Mouse (Mus musculus): ENCODE data around the gene Pom121l2. TPM values are rescaled to one million over a fixed set of nuclear protein-coding genes. Genes with fewer than 3 reads are reported as not detected.

Gene Pom121l2
- polyA plus RNA-seq, 1 experiment from 2014 or later = not detected

DNA sequence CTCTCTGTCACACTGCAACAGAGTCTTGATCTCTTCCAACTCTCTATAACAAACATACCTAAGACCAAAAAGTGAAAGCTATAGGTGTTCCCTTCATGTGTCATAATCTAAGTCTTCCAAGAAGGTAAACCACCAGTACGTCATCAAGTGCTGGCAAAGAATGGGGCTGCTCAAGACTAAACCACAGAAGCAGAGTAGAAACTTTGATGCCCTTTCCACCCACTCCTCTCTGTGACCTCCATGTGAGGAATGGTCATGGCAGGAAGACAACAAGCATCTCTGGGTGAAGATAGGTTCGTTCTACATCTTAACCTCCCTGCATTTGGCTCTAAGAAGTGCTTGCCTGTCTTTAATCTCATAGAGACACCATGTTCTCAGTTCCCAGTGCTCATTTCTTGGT, 3.5 kb downstream of the Pom121l2 start:
- Histone ChIP-seq H3K4me3 (replicated peaks; ENCODE audit: low read length) (no peak overlapping the region), H3K9me3 (ENCODE audit: control insufficient read depth, low read length) (no peaks in the 10 kb centered on the region), H3K27me3 (replicated peaks; ENCODE audit: control insufficient read depth, insufficient read depth, low read length) (peaks cover 23% of the 10 kb centered on the region), H3K9ac (replicated peaks; ENCODE audit: low read depth, low read length) (no peak overlapping the region), H3K27ac (ENCODE audit: low read length) (no peak overlapping the region), H3K36me3 (ENCODE audit: control insufficient read depth, insufficient read depth) (no peaks in the 10 kb centered on the region), H3K4me1 (replicated peaks; ENCODE audit: control insufficient read depth, insufficient read depth, low read length) (peaks cover 10% of the 10 kb centered on the region), H3K4me2 (ENCODE audit: low read length) (no peak overlapping the region)
- 80% methylated on average over 2 of the region's 2 CpGs for WGBS
- ATAC-seq = no peak

DNA sequence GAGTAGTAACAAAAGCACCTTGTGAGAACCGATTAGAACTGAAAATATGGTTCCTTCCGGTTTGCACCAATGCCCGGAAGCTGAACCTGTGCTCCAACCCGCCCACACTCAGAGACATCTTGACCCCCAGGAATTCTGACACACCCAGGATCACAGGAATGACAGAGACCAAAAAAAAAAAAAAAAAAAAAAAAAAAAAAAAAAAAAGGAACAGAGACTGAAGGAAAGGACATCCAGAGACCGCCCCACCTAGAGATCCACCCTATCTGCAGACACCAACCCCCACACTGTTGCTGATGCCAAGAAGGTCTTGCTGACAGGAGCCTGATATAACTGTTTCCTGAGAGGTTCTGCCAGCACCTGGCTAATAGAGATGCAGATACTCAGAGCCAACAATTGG, 11.6 kb downstream of the Pom121l2 start:
- Histone ChIP-seq H3K27ac (ENCODE audit: low read length) (no peak overlapping the region), H3K36me3 (ENCODE audit: control insufficient read depth, insufficient read depth) (no peaks in the 10 kb centered on the region), H3K4me1 (replicated peaks; ENCODE audit: control insufficient read depth, insufficient read depth, low read length) (peaks cover 12% of the 10 kb centered on the region), H3K27me3 (replicated peaks; ENCODE audit: control insufficient read depth, insufficient read depth, low read length) (peaks cover 27% of the 10 kb centered on the region), H3K4me3 (replicated peaks; ENCODE audit: low read length) (no peak overlapping the region), H3K4me2 (ENCODE audit: low read length) (no peak overlapping the region), H3K9ac (replicated peaks; ENCODE audit: low read depth, low read length) (no peak overlapping the region), H3K9me3 (ENCODE audit: control insufficient read depth, low read length) (no peaks in the 10 kb centered on the region; the same call in 1 of the 2 replicates)
- ATAC-seq = no peak
- 85% methylated on average over 5 of the region's 5 CpGs for WGBS

DNA sequence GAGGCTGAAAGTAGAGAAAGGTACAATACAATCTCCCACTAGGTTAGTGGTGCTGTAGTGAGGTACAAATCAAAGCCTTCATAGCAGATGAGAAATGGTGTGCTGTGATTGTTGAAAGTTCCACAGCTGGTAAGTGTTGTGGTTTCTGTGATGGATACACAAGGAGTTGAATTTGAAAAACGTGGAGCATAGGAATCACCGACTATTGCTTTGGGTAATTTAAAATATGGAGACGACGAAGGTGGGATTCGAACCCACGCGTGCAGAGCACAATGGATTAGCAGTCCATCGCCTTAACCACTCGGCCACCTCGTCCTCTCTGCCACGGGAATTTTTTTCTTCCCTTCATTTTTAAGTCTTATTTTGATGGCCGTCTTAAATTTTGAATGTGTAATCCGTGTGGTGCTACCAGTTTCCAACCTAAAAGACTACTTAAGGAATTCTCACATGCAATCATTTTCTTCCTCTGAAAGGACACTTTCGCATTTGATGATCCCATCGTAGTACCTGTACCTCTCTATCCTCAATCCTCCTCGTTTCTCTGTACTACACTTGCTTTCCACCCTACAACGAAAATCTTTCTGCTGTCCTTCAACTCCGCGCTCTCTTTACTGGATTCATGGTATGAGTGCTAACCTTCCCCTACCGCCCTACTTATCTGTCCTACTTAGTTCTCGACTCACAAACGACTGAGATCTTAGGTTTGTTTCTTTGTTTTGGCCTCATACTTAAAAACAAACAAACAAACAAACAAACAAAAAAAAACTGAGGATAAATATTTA, 13.2 kb downstream of the Pom121l2 start:
- peaks cover 12% of the 10 kb centered on the region for H3K4me1 ChIP-seq (replicated peaks; ENCODE audit: control insufficient read depth, insufficient read depth, low read length)
- peaks cover 43% of the 10 kb centered on the region for H3K27me3 ChIP-seq (replicated peaks; ENCODE audit: control insufficient read depth, insufficient read depth, low read length)
- H3K4me3 ChIP-seq (replicated peaks; ENCODE audit: low read length) = no peak overlapping the region
- ATAC-seq = no peak
- H3K9me3 ChIP-seq (ENCODE audit: control insufficient read depth, low read length) = no peaks in the 10 kb centered on the region; the same call in 1 of the 2 replicates
- no peak overlapping the region for H3K27ac ChIP-seq (ENCODE audit: low read length)
- H3K4me2 ChIP-seq (ENCODE audit: low read length) = no peak overlapping the region; the same call in 1 of the 2 replicates
- no peak overlapping the region for H3K9ac ChIP-seq (replicated peaks; ENCODE audit: low read depth, low read length)
- no peaks in the 10 kb centered on the region for H3K36me3 ChIP-seq (ENCODE audit: control insufficient read depth, insufficient read depth)
- 2% methylated on average over 22 of the region's 22 CpGs for whole genome bisulfite sequencing

DNA sequence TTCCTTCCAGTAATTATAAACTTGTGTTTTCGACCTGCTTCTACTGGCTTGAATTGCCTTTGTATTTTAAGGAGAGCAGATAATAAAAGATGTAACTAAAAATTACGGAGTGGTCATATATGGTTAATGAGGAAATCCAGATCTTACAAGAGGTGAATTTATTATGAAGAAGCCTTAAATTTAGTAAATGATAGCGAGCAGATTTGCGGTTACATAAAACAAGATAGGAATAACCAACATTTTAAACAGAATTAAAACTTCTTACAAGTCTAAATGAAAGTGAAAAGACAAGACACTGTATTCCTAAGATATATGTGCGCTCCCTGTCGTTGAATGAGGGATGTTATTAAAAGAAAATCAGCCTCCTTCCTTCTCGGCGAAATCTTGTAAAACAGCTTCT, 13.9 kb downstream of the Pom121l2 start:
- peak overlapping the region; percentile 29 for H3K4me3 ChIP-seq (replicated peaks; ENCODE audit: low read length)
- 3% methylated on average over 8 of the region's 8 CpGs for WGBS
- no peaks in the 10 kb centered on the region for H3K36me3 ChIP-seq (ENCODE audit: control insufficient read depth, insufficient read depth)
- H3K4me1 ChIP-seq (replicated peaks; ENCODE audit: control insufficient read depth, insufficient read depth, low read length) = peaks cover 12% of the 10 kb centered on the region
- no peak overlapping the region for H3K27ac ChIP-seq (ENCODE audit: low read length)
- H3K9ac ChIP-seq (replicated peaks; ENCODE audit: low read depth, low read length) = no peak overlapping the region
- ATAC-seq = no peak
- H3K27me3 ChIP-seq (replicated peaks; ENCODE audit: control insufficient read depth, insufficient read depth, low read length) = peaks cover 50% of the 10 kb centered on the region
- H3K4me2 ChIP-seq (ENCODE audit: low read length) = peak overlapping the region; percentile 46
- no peaks in the 10 kb centered on the region; the same call in 1 of the 2 replicates for H3K9me3 ChIP-seq (ENCODE audit: control insufficient read depth, low read length)

DNA sequence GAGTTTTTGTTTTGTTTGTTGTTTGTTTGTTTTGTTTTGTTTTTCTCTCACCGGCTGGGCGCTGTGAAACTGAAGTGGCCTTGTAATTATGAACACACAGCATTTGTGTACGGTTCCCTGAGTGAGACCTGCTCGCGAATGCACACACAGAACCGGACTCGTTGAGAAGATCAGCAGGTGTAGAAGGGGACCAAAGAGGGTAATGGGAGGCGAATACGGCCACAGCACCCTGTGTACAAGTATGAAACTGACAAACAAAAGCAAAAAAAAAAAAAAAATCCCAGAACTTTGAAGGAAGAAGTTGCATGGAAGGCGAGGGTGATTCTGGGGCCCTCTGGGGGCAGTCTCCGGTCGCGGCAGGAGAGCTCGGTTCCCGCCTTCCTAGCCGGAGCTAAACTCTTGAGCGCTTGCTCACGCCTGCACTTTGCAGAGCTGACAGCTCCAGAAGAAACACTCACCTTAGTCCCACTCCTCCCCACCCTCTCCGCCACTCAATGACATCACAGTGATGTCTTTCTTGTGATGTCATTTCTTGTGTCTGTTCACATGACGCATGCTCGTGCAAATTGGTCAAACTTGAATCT, 14.4 kb downstream of the Pom121l2 start:
- Histone ChIP-seq H3K27ac (ENCODE audit: low read length) (no peak overlapping the region), H3K4me2 (ENCODE audit: low read length) (peak overlapping the region; percentile 46), H3K36me3 (ENCODE audit: control insufficient read depth, insufficient read depth) (no peaks in the 10 kb centered on the region), H3K9ac (replicated peaks; ENCODE audit: low read depth, low read length) (no peak overlapping the region), H3K9me3 (ENCODE audit: control insufficient read depth, low read length) (no peaks in the 10 kb centered on the region; the same call in 1 of the 2 replicates), H3K4me1 (replicated peaks; ENCODE audit: control insufficient read depth, insufficient read depth, low read length) (peaks cover 12% of the 10 kb centered on the region), H3K4me3 (replicated peaks; ENCODE audit: low read length) (peak overlapping the region; percentile 29), H3K27me3 (replicated peaks; ENCODE audit: control insufficient read depth, insufficient read depth, low read length) (peaks cover 55% of the 10 kb centered on the region)
- peak; percentile 36; the same call in 1 of the 2 replicates for ATAC-seq
- under 1% methylated on average over 21 of the region's 21 CpGs for WGBS

DNA sequence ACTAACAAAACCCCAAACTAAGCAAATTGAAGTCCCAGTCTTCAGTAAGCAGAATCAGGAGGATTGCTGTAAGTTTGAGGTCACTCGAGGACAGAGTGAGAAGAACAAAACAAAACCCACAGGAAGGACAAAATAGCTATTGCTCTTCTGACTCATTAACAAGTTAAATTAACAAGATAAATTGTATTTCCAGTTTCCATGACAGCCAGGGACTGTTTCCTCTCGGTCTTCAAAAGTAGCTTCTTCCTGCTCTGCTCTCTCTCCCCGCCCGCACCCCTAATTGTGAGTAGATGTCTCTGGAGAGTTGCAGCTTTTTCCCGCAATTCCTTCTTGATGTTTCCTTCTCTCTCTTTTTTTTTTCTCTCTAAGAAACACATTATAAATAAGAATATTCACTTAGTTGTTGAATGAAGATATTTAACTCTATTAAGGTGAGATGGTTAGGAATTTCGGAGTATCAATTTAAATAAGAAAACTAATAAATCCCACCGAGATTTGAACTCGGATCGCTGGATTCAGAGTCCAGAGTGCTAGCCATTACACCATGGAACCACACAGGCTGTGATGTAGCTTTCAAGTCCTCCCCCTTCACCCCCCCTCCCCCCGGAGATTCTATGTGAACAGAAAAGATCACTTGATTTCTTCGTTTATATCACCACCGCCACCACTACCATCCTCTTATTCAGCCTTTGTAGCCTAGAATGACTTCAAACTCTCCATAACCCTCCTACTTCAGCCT, 15.3 kb downstream of the Pom121l2 start:
- Histone ChIP-seq H3K9me3 (ENCODE audit: control insufficient read depth, low read length) (no peaks in the 10 kb centered on the region; the same call in 1 of the 2 replicates), H3K9ac (replicated peaks; ENCODE audit: low read depth, low read length) (no peak overlapping the region), H3K4me1 (replicated peaks; ENCODE audit: control insufficient read depth, insufficient read depth, low read length) (peaks cover 12% of the 10 kb centered on the region), H3K27me3 (replicated peaks; ENCODE audit: control insufficient read depth, insufficient read depth, low read length) (peaks cover 60% of the 10 kb centered on the region), H3K4me3 (replicated peaks; ENCODE audit: low read length) (no peak overlapping the region), H3K27ac (ENCODE audit: low read length) (no peak overlapping the region), H3K36me3 (ENCODE audit: control insufficient read depth, insufficient read depth) (no peaks in the 10 kb centered on the region), H3K4me2 (ENCODE audit: low read length) (peak overlapping the region; percentile 16; the same call in 1 of the 2 replicates)
- 1% methylated on average over 12 of the region's 12 CpGs for WGBS
- ATAC-seq = no peak

DNA sequence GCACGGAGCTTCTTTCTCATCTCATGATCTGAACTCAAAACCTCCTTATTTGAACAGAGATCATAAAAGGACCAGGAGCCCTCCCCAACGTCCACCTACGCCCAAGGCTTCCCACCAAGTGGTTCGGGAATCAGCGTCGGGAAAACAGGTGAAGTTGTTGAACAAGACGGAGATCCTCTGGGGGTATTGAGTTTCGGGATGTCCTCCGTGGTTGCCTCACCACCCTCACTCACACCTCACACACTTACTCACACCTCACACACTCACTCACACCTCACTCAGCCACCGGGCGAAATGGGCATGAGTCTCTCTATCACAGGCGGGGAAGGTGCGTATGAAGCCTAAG, 15.8 kb downstream of the Pom121l2 start:
- Histone ChIP-seq H3K27ac (ENCODE audit: low read length) (no peak overlapping the region), H3K4me3 (replicated peaks; ENCODE audit: low read length) (0 out of 2 replicates have a peak overlapping the region, but pooled peaks have one; percentile 14), H3K4me2 (ENCODE audit: low read length) (peak overlapping the region; percentile 23; the same call in 1 of the 2 replicates), H3K27me3 (replicated peaks; ENCODE audit: control insufficient read depth, insufficient read depth, low read length) (peaks cover 64% of the 10 kb centered on the region), H3K9ac (replicated peaks; ENCODE audit: low read depth, low read length) (no peak overlapping the region), H3K4me1 (replicated peaks; ENCODE audit: control insufficient read depth, insufficient read depth, low read length) (peaks cover 12% of the 10 kb centered on the region), H3K9me3 (ENCODE audit: control insufficient read depth, low read length) (no peaks in the 10 kb centered on the region; the same call in 1 of the 2 replicates), H3K36me3 (ENCODE audit: control insufficient read depth, insufficient read depth) (no peaks in the 10 kb centered on the region)
- no peak for ATAC-seq
- WGBS = 2% methylated on average over 13 of the region's 13 CpGs

DNA sequence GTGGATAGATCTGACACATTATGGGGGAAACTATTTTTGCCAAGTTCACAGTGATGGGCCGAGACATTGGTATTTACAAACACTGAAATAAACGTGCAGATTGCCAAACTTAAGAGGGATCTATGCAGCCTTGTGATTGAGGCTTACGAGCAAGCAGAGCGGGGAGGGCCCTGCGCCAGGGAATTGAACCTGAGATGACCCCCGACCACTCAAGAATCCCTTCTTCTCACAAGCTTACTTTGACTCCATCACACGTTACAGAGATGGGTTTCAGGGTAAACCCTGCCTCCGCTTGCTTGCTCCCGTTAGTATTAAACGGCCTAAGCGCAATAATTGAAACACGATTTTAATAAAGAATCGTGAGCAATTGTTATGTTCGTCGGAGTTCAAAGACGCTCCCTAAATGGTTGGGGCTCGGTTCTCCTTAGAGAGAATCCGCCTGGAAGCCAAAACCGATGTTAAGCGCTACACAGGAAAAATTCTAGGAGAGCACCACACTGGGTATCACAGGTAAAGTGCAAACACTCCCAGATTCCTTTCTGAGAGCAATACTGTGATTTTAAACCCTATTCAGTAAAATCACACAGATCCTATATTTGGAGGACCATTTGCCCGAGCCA, 16.3 kb downstream of the Pom121l2 start:
- no peak overlapping the region for H3K9ac ChIP-seq (replicated peaks; ENCODE audit: low read depth, low read length)
- H3K9me3 ChIP-seq (ENCODE audit: control insufficient read depth, low read length) = no peaks in the 10 kb centered on the region; the same call in 1 of the 2 replicates
- no peaks in the 10 kb centered on the region for H3K36me3 ChIP-seq (ENCODE audit: control insufficient read depth, insufficient read depth)
- no peak overlapping the region for H3K27ac ChIP-seq (ENCODE audit: low read length)
- peaks cover 68% of the 10 kb centered on the region for H3K27me3 ChIP-seq (replicated peaks; ENCODE audit: control insufficient read depth, insufficient read depth, low read length)
- H3K4me3 ChIP-seq (replicated peaks; ENCODE audit: low read length) = peak overlapping the region; percentile 14; the same call in 1 of the 2 replicates
- peak overlapping the region; percentile 23; the same call in 1 of the 2 replicates for H3K4me2 ChIP-seq (ENCODE audit: low read length)
- WGBS = 2% methylated on average over 21 of the region's 21 CpGs
- ATAC-seq = no peak
- H3K4me1 ChIP-seq (replicated peaks; ENCODE audit: control insufficient read depth, insufficient read depth, low read length) = peaks cover 12% of the 10 kb centered on the region

All from forebrain, embryonic 16.5 days (tissue).